Mouse (Mus musculus) embryonic fibroblast, embryonic 13.5 days (primary cell): ENCODE measurements at regions not wholly inside any gene's neighbourhood (a gene's known extent, or its start where the extent isn't known, plus 50 kb on each side); places are given as distances from the start of the nearest gene placed in this dataset.

ENCODE experiments used
- CTCF ChIP-seq: IDR thresholded peaks from 2 replicates; pipeline ENCODE4 v1.5.1; 2011; ENCODE audit warnings: mild to moderate bottlenecking, control low read depth, low read length, moderate library complexity, borderline replicate concordance; ENCODE audit not compliant: insufficient read depth
- POLR2A ChIP-seq: IDR thresholded peaks from 2 replicates; pipeline ENCODE4 v1.6.1; 2011; ENCODE audit warnings: low read depth, mild to moderate bottlenecking, control low read depth, low read length, moderate library complexity

DNA sequence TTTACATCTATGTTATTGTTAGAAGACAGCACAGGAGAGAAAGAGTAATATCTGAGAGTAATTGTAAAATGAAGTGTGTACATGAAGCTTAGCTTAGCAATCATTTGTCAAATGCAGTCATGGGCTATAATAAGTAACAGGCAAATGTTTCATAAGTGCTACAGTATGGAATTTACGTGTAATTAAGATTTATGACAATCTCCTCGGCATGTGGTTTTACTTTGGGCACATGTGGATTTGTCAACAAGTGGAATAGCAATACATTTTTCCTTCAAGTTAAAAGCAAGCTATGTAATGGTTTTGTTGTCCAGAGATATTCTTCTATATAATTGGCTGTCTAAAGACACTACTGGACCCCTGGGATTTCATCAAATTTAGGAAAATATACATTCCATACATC, 577.9 kb upstream of the N6amt1 start:
- TF ChIP-seq CTCF (no peak), POLR2A (no peak)
